Mouse (Mus musculus): ENCODE results near the gene Col25a1. TPM values are rescaled to one million over a fixed set of nuclear protein-coding genes. Genes with fewer than 3 reads are reported as not detected.

The Col25a1 gene
- polyA plus RNA-seq, 1 experiment from 2014 or later: 2.0 TPM

DNA sequence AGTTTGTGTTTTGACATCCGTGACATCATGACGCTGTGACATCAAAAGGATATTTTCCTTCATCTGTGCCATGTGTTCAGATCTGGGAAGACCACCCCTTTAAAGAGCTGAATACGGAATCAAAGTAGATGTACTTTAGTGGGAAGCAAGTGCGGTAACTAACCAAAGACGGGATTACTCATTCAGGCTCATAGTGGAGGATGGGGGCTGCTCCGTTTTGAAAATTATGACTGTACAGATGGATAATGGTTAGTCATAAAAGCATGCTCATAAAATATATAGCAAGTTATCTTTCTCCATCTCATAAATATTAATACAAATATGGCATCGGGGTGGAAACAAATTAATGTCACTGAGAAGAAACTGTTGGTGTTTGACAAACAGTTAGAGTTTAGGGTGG lies 391.7 kb downstream of the Col25a1 start:
- Histone ChIP-seq H3K27ac (replicated peaks) (no peak overlapping the region), H3K4me2 (no peak overlapping the region), H3K9ac (no peak overlapping the region), H3K4me1 (no peaks in the 10 kb centered on the region), H3K36me3 (no peaks in the 10 kb centered on the region), H3K9me3 (no peaks in the 10 kb centered on the region), H3K27me3 (replicated peaks) (no peaks in the 10 kb centered on the region), H3K4me3 (no peak overlapping the region)
- ATAC-seq (ENCODE audit: extremely low read depth, insufficient number of reproducible peaks, low FRiP score, low TSS enrichment): no peak
- WGBS: 79% methylated on average over 7 of the region's 7 CpGs

DNA sequence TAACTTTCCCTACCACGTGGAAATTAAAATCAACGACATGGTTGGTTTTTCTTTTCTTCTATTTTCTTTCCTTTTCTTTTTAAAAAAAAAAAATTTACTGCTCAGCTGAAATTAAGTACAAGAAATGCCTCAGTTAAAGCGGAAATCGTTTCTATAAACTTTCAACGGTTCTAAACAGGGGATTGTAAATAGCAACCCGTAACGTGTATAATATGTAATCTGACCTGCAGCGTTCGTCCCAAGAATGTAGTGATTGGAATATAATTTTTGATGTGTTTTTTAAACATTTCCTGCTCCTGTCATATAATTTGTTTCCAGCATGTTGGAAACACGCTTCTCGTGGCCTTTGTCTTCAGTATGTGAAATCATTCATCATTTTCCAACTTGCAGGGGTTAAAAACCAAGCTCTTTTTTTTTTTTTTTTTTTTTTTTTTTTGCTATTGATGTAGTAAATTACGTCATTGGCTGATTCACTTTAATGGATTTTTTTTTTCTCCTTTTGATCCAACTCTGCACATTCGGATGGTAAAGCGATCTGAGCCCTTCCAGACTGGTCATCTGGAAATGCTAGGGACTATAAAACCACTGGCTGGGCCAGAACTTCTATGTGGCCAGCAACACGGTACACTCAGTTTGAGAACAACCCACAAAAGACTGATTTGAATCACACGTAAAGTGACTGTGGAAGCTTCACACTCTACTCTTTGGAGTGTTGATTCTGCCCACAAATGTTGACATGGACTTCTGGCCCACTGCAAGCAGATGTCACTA lies 393.3 kb downstream of the Col25a1 start:
- no peak for ATAC-seq (ENCODE audit: extremely low read depth, insufficient number of reproducible peaks, low FRiP score, low TSS enrichment)
- Histone ChIP-seq H3K27me3 (replicated peaks) (no peaks in the 10 kb centered on the region), H3K4me1 (no peaks in the 10 kb centered on the region), H3K36me3 (no peaks in the 10 kb centered on the region), H3K9me3 (no peaks in the 10 kb centered on the region), H3K27ac (replicated peaks) (no peak overlapping the region), H3K9ac (no peak overlapping the region), H3K4me3 (no peak overlapping the region), H3K4me2 (no peak overlapping the region)
- 79% methylated on average over 16 of the region's 16 CpGs for WGBS

DNA sequence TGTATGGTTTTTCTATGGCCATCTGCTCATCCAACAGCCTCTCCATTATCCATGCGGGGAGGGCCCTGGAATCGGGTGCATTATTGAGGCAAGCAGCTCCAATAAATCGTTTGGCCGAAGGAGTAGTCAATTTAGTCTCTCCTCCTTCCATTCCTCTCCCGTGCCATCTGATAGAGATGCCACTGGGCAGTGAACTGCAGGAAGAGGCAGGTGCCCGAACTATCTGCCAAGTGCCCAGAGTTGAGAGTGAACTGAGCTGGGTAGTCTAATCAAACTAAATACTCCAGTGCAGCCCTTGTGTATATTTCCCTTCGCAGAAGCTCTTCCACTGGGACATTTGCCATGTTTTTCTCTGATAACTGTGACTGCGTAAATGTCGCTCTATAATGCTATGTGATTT lies 403.7 kb downstream of the Col25a1 start:
- Histone ChIP-seq H3K9ac (no peak overlapping the region), H3K9me3 (no peaks in the 10 kb centered on the region), H3K27ac (replicated peaks) (no peak overlapping the region), H3K4me2 (no peak overlapping the region), H3K27me3 (replicated peaks) (no peaks in the 10 kb centered on the region), H3K4me3 (no peak overlapping the region), H3K36me3 (no peaks in the 10 kb centered on the region), H3K4me1 (no peaks in the 10 kb centered on the region)
- no peak for ATAC-seq (ENCODE audit: extremely low read depth, insufficient number of reproducible peaks, low FRiP score, low TSS enrichment)
- WGBS: 74% methylated on average over 9 of the region's 9 CpGs

DNA sequence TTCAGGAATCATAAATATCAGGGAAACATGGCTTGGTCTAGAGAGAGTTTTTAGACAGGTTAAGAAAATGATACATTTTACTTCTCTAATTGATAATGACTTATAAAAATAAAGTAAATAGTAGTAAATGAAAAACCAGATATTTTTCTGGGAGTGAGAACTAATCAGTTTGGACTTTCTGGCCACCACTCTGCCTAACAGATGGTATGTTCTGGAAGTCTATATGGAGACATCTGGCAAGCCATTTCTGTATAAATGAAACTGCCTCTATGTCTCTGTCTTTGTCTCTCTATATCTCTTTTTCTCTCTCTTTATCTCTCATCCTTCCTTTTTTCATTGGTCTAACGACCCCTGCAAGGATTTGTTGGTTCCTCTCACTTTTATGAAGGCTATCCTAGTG lies 410.2 kb downstream of the Col25a1 start:
- H3K9ac ChIP-seq: no peak overlapping the region
- no peak overlapping the region for H3K4me3 ChIP-seq
- ATAC-seq (ENCODE audit: extremely low read depth, insufficient number of reproducible peaks, low FRiP score, low TSS enrichment): no peak
- 57% methylated on average over 1 of the region's 1 CpGs for WGBS
- no peaks in the 10 kb centered on the region for H3K4me1 ChIP-seq
- H3K36me3 ChIP-seq: no peaks in the 10 kb centered on the region
- no peaks in the 10 kb centered on the region for H3K9me3 ChIP-seq
- H3K4me2 ChIP-seq: no peak overlapping the region
- H3K27me3 ChIP-seq (replicated peaks): no peaks in the 10 kb centered on the region
- no peak overlapping the region for H3K27ac ChIP-seq (replicated peaks)

DNA sequence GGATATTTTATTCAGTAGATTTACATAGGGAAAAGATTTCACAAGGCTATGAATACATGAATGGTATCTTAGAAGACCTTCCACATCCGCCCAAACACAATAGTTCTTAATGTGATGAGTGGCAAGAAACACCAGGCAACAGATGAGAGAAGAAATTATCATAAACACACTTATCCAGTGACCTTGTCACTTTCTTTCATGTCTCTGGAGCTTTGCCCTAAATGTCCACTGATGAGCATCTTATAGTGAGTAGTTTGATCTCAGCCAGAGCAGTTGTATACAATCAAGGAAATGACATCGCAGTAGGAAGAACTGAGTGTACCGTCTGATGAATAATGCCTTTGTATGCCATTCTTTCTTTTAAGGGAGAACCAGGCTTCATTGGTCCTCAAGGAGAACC lies 414.7 kb downstream of the Col25a1 start:
- H3K27ac ChIP-seq (replicated peaks): no peak overlapping the region
- H3K4me2 ChIP-seq: no peak overlapping the region
- H3K4me3 ChIP-seq: no peak overlapping the region
- H3K4me1 ChIP-seq: no peaks in the 10 kb centered on the region
- 71% methylated on average over 3 of the region's 3 CpGs for WGBS
- no peaks in the 10 kb centered on the region for H3K9me3 ChIP-seq
- H3K36me3 ChIP-seq: no peaks in the 10 kb centered on the region
- ATAC-seq (ENCODE audit: extremely low read depth, insufficient number of reproducible peaks, low FRiP score, low TSS enrichment): no peak
- H3K27me3 ChIP-seq (replicated peaks): no peaks in the 10 kb centered on the region
- H3K9ac ChIP-seq: no peak overlapping the region

DNA sequence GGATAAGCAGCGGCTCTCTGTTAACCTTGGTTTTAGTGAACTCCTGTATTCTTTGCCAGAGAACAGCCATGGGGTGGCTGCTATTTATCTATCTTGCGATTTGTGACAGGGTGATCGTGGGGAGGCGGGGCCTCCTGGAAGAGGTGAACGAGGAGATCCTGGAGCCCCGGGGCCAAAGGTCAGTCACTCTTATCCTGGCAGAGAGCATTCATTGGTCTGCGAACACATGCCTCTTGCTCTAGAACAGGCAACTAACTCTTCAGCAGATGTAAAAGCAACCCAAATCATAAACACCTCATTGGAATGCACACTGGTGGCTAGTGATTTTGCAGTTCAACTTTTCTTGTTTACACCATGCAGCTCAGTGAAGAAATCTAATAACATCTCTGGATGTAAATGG lies 417.8 kb downstream of the Col25a1 start:
- WGBS: 66% methylated on average over 7 of the region's 7 CpGs
- no peak for ATAC-seq (ENCODE audit: extremely low read depth, insufficient number of reproducible peaks, low FRiP score, low TSS enrichment)

DNA sequence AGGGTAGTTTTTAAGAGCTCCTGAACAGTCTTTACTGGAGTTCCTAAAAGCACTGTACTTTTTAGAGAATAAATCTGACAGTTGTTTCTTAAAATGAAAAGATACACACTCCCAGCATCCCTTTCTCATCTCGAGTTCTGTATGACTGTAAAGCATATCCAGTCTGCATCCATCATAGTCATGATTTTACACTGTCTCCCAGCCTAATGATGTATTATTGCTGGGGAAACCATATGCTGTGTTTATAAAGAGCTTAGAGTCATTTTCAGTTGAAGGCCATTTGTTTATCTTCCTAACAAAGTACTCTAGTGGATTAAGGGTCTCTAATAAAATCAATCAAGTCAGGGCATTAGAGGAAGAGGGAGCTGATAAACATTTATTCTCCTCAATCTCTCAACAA lies 425.0 kb downstream of the Col25a1 start:
- Histone ChIP-seq H3K4me1 (no peaks in the 10 kb centered on the region), H3K9me3 (no peaks in the 10 kb centered on the region), H3K9ac (no peak overlapping the region), H3K27me3 (replicated peaks) (no peaks in the 10 kb centered on the region), H3K4me3 (no peak overlapping the region), H3K36me3 (no peaks in the 10 kb centered on the region), H3K27ac (replicated peaks) (no peak overlapping the region), H3K4me2 (no peak overlapping the region)
- no peak for ATAC-seq (ENCODE audit: extremely low read depth, insufficient number of reproducible peaks, low FRiP score, low TSS enrichment)
- 59% methylated on average over 1 of the region's 1 CpGs for WGBS

More for the DNA sequence above, 417.8 kb downstream of the Col25a1 start:
- H3K4me2 ChIP-seq: no peak overlapping the region
- no peak overlapping the region for H3K27ac ChIP-seq (replicated peaks)
- H3K4me3 ChIP-seq: no peak overlapping the region
- H3K27me3 ChIP-seq (replicated peaks): no peaks in the 10 kb centered on the region
- no peaks in the 10 kb centered on the region for H3K36me3 ChIP-seq
- H3K9ac ChIP-seq: no peak overlapping the region
- no peaks in the 10 kb centered on the region for H3K9me3 ChIP-seq
- no peaks in the 10 kb centered on the region for H3K4me1 ChIP-seq

DNA sequence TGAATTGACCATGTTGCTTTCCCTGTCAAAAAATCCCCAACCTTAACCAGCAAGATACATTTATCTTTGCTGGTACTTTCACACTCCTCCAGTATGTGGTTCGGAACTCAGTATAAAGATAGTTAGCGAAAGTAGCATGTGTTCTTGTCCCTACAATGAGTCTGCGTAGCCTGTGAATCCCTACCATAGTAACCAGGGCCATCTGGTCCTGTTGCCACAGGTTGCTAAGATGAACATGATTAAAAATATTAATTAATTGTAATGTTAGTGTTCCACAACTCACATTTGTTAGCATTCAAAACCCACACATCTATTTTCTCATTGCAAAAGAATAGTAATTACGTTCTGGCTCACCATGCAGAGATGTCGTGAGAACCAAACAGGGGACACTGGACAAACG lies 434.3 kb downstream of the Col25a1 start:
- H3K36me3 ChIP-seq: no peaks in the 10 kb centered on the region
- WGBS: 81% methylated on average over 6 of the region's 6 CpGs
- no peaks in the 10 kb centered on the region for H3K27me3 ChIP-seq (replicated peaks)
- H3K9ac ChIP-seq: no peak overlapping the region
- ATAC-seq (ENCODE audit: extremely low read depth, insufficient number of reproducible peaks, low FRiP score, low TSS enrichment): no peak
- no peaks in the 10 kb centered on the region for H3K4me1 ChIP-seq
- H3K4me3 ChIP-seq: no peak overlapping the region
- H3K27ac ChIP-seq (replicated peaks): no peak overlapping the region
- H3K4me2 ChIP-seq: no peak overlapping the region
- H3K9me3 ChIP-seq: no peaks in the 10 kb centered on the region

DNA sequence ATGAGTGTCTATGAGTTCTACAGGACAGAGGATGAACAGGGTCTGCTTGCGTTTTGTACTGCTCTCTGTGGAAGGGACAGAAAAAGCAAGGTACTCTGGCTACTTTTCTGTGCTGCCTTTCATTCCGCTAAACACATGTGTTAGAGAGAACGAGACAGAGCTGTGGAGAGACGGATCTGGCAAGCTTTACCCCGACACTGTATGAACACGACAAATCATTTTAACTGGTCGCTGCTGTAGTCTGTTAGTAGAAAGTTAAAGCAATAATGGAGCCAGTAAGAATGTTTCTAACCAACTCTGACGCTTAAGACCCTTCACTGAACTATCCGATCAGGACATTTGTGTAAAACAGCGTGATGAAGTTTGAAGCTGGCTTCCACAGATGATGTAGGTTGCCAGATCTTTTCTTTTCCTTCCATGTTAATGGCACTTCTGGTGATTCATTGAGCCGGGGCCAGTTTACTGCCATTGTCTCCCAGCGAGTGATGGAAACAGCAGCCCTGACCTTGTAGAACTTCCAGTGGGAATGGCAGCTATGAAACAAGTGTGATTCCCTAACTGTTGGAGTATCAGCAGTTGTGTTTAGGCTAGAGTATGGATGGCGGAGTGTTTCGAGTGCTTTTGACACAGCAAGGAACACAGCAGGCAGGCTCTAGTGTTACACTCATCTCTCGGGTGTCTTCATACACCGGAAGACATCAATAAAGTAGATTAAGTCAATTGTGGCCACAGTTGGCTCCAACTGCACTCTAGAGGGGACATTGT lies 437.2 kb downstream of the Col25a1 start:
- WGBS: 75% methylated on average over 16 of the region's 16 CpGs
- no peak for ATAC-seq (ENCODE audit: extremely low read depth, insufficient number of reproducible peaks, low FRiP score, low TSS enrichment)
- H3K27ac ChIP-seq (replicated peaks): no peak overlapping the region

DNA sequence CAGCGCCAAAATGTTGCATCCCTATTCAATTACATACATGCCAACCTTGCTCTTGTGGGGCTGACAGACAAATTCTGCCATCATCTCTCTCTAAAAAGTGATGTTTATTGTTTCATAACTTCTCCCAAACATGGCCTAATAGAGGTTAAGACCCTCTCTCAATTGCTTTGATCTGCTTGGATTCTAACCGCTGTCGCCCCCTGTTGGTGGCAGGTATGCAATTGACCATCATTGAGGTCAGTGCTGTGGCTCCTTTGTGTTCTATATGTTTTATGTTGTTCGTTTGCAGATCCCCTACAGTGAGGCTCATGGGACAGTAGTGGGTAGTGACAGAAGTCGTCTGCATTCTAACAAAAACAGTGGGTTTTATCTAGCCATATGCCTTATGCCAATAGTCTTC lies 441.9 kb downstream of the Col25a1 start:
- Histone ChIP-seq H3K9ac (no peak overlapping the region), H3K4me1 (no peaks in the 10 kb centered on the region), H3K9me3 (no peaks in the 10 kb centered on the region), H3K36me3 (no peaks in the 10 kb centered on the region), H3K27ac (replicated peaks) (no peak overlapping the region), H3K4me3 (no peak overlapping the region), H3K27me3 (replicated peaks) (peaks cover 8% of the 10 kb centered on the region; the same call in 1 of the 2 replicates), H3K4me2 (no peak overlapping the region)
- WGBS: 69% methylated on average over 5 of the region's 5 CpGs
- ATAC-seq (ENCODE audit: extremely low read depth, insufficient number of reproducible peaks, low FRiP score, low TSS enrichment): no peak

More for the DNA sequence above, 437.2 kb downstream of the Col25a1 start:
- H3K4me3 ChIP-seq: no peak overlapping the region
- 0 out of 2 replicates have a peak, but pooled peaks cover 3% of the 10 kb centered on the region for H3K27me3 ChIP-seq (replicated peaks)
- no peak overlapping the region for H3K9ac ChIP-seq
- H3K4me1 ChIP-seq: no peaks in the 10 kb centered on the region
- no peaks in the 10 kb centered on the region for H3K9me3 ChIP-seq
- H3K4me2 ChIP-seq: no peak overlapping the region
- no peaks in the 10 kb centered on the region for H3K36me3 ChIP-seq

DNA sequence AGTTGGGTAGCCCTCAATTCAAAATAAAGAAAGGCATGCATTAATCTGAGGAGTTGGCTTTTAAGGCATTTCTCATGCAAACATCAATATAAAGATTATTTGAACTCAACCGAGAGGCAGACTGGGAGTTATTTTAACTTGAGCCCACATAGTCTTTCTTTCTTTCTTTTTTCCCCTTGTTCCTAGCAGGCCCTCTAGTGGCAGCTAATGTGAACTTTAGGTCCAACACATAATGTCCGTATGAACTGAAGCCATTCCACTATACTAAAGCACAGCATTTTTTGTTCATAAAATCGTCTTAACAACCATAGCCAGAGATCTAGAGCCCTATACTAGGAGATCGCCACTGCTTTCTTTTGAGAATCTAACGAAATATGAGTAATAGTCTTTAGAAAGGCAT lies 443.4 kb downstream of the Col25a1 start:
- 18% methylated on average over 5 of the region's 5 CpGs for WGBS
- Histone ChIP-seq H3K9ac (no peak overlapping the region), H3K27ac (replicated peaks) (no peak overlapping the region), H3K4me2 (0 out of 2 replicates have a peak overlapping the region, but pooled peaks have one; percentile 13), H3K4me1 (no peaks in the 10 kb centered on the region), H3K27me3 (replicated peaks) (peaks cover 8% of the 10 kb centered on the region; the same call in 1 of the 2 replicates), H3K36me3 (no peaks in the 10 kb centered on the region), H3K4me3 (no peak overlapping the region), H3K9me3 (no peaks in the 10 kb centered on the region)
- ATAC-seq (ENCODE audit: extremely low read depth, insufficient number of reproducible peaks, low FRiP score, low TSS enrichment): no peak
